Mouse (Mus musculus): ENCODE data around the gene Mpi.

Gene Mpi

GRCm38 (mm10) chr9:57561711-57562099 is 9.1 kb upstream of the Mpi start:
- DNase-seq (ENCODE audit: low read depth), result peak; percentile 26

GRCm38 (mm10) chr9:57560861-57561710 is 8.5 kb upstream of the Mpi start, which contains the start of gene Scamp2:
Gene Scamp2 (plus strand): TSS chr9:57560943.
- DNase-seq (ENCODE audit: low read depth), result peak; percentile 94

- DNase-seq (ENCODE audit: low read depth), result no peak
Observed at GRCm38 (mm10) chr9:57560263-57560662, 7.7 kb upstream of the Mpi start.

- DNase-seq (ENCODE audit: low read depth), result no peak
Observed at GRCm38 (mm10) chr9:57559568-57559967, 7.0 kb upstream of the Mpi start.

- no peak for DNase-seq (ENCODE audit: low read depth)
Observed at GRCm38 (mm10) chr9:57558625-57559024, 6.1 kb upstream of the Mpi start.

GRCm38 (mm10) chr9:57557215-57557614 is 4.7 kb upstream of the Mpi start:
- DNase-seq (ENCODE audit: low read depth), result no peak

- no peak for DNase-seq (ENCODE audit: low read depth)
Observed at GRCm38 (mm10) chr9:57554753-57555152, 2.2 kb upstream of the Mpi start.

- no peak for DNase-seq (ENCODE audit: low read depth)
Observed at GRCm38 (mm10) chr9:57553119-57553518, 556 bp upstream of the Mpi start.

- DNase-seq (ENCODE audit: low read depth), result no peak
Observed at GRCm38 (mm10) chr9:57550126-57550862, 2.3 kb downstream of the Mpi start.

- DNase-seq (ENCODE audit: low read depth), result no peak
Observed at GRCm38 (mm10) chr9:57549186-57549585, 3.4 kb downstream of the Mpi start.

GRCm38 (mm10) chr9:57547869-57548268 is 4.7 kb downstream of the Mpi start:
- DNase-seq (ENCODE audit: low read depth), result no peak

GRCm38 (mm10) chr9:57547287-57547686 is 5.3 kb downstream of the Mpi start:
- no peak for DNase-seq (ENCODE audit: low read depth)

GRCm38 (mm10) chr9:57543951-57544350 is 8.6 kb downstream of the Mpi start:
- no peak for DNase-seq (ENCODE audit: low read depth)

- DNase-seq (ENCODE audit: low read depth), result peak; percentile 78
Observed at GRCm38 (mm10) chr9:57541312-57541711, 11.3 kb downstream of the Mpi start.

- DNase-seq (ENCODE audit: low read depth), result no peak
Observed at GRCm38 (mm10) chr9:57539550-57539949, 13.0 kb downstream of the Mpi start.

GRCm38 (mm10) chr9:57537728-57538181 is 14.8 kb downstream of the Mpi start:
- DNase-seq (ENCODE audit: low read depth), result no peak

GRCm38 (mm10) chr9:57537044-57537727 is 15.4 kb downstream of the Mpi start, which contains the start of gene Fam219b:
Gene Fam219b (plus strand): TSS chr9:57537528.
- DNase-seq (ENCODE audit: low read depth), result peak; percentile 88

GRCm38 (mm10) chr9:57536362-57536761 is 16.2 kb downstream of the Mpi start:
- no peak for DNase-seq (ENCODE audit: low read depth)

- no peak for DNase-seq (ENCODE audit: low read depth)
Observed at GRCm38 (mm10) chr9:57531946-57532345, 20.6 kb downstream of the Mpi start.

- DNase-seq (ENCODE audit: low read depth), result no peak
Observed at GRCm38 (mm10) chr9:57526435-57526834, 26.1 kb downstream of the Mpi start.

GRCm38 (mm10) chr9:57525516-57525915 is 27.0 kb downstream of the Mpi start:
- DNase-seq (ENCODE audit: low read depth), result no peak

GRCm38 (mm10) chr9:57524439-57524838 is 28.1 kb downstream of the Mpi start:
- no peak for DNase-seq (ENCODE audit: low read depth)

Data from naive thymus-derived CD4-positive, alpha-beta T cell, adult 2 months (primary cell).